Mouse (Mus musculus) G1E (cell line): Measurements from ENCODE around the gene Ifitm10.

Experiments
- CTCF ChIP-seq: IDR thresholded peaks from 2 replicates; pipeline ENCODE4 v1.5.1; 2012; ENCODE audit warnings: low read depth, low read length, inconsistent platforms, mixed read lengths
- GATA1 ChIP-seq: IDR thresholded peaks from 2 replicates; pipeline ENCODE4 v1.6.1; 2012; ENCODE audit warnings: borderline replicate concordance, low read length, inconsistent platforms, mixed read lengths
- TAL1 ChIP-seq: conservative IDR thresholded peaks from 2 replicates; pipeline ENCODE4 v1.6.1; 2012; ENCODE audit warnings: low read depth, low read length, inconsistent platforms, mixed read lengths

DNA sequence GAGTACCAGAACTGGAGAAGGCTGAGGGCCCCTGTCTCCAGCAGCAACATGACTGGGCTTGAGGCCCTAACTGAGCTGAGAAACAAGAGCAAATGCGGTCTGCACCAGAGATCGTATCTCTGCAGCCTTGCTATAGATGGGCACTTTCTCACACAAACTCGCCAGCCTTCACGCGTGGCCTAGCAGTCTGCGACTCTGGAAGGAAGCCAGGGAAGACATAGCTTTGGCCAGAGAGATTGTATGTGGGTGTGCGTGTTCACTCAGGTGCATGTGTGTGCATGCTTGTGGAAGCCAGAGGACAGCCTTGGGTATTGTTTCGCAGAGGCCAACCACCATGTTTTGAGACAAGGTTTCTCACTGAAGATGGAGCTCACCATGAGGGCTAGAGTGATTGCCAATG is 35.1 kb upstream of the Ifitm10 start:
- TF ChIP-seq CTCF, result no peak
- TF ChIP-seq TAL1, result no peak
- TF ChIP-seq GATA1, result no peak
